Mouse (Mus musculus) lung, postnatal 0 days (tissue): ENCODE results near the gene Ehd1.

Experiments used
- CTCF ChIP-seq: IDR thresholded peaks from 2 replicates; pipeline ENCODE4 v1.5.1; 2016; ENCODE audit warnings: antibody characterized with exemption, mild to moderate bottlenecking
- EP300 ChIP-seq: IDR thresholded peaks from 2 replicates; pipeline ENCODE4 v1.6.1; 2016; ENCODE audit warnings: antibody characterized with exemption, mild to moderate bottlenecking, control low read depth

GRCm38 (mm10) chr19:6272738-6273137, 3.8 kb upstream of the Ehd1 start:
- TF ChIP-seq CTCF (no peak), EP300 (no peak)
